Mouse (Mus musculus) G1E (cell line): Measurements from ENCODE around the gene Opn4. TPM values are rescaled to one million over a fixed set of nuclear protein-coding genes. Genes with fewer than 3 reads are reported as not detected.

ENCODE experiments used
- ATAC-seq: 2 replicates; pipeline ENCODE4 v1.8.0; 2016; ENCODE audit warnings: mild to moderate bottlenecking; ENCODE audit not compliant: insufficient number of reproducible peaks, poor library complexity, low FRiP score, severe bottlenecking; ENCODE audit errors: extremely low read depth
- DNase-seq: peaks from one replicate; pipeline ENCODE4 v3.0.0; 2012; ENCODE audit warnings: low spot score
- H3K27me3 ChIP-seq: 2 replicates; pipeline ENCODE4 v1.6.1; 2012; ENCODE audit warnings: mild to moderate bottlenecking, low read length, inconsistent platforms; ENCODE audit not compliant: insufficient read depth
- H3K36me3 ChIP-seq: replicated peaks from 2 replicates; pipeline ENCODE3; 2012; ENCODE audit warnings: mild to moderate bottlenecking, inconsistent platforms
- H3K4me1 ChIP-seq: 2 replicates; pipeline ENCODE4 v1.6.1; 2012; ENCODE audit warnings: low read depth, low read length, inconsistent platforms, mixed read lengths; ENCODE audit not compliant: insufficient read depth
- H3K4me3 ChIP-seq: 2 replicates; pipeline ENCODE4 v1.5.1; 2012; ENCODE audit warnings: low read depth, mild to moderate bottlenecking, inconsistent platforms, low read length, moderate library complexity, mixed read lengths
- H3K9me3 ChIP-seq: replicated peaks from 2 replicates; pipeline ENCODE4 v1.6.1; 2012; ENCODE audit warnings: inconsistent platforms
- CTCF ChIP-seq: IDR thresholded peaks from 2 replicates; pipeline ENCODE4 v1.5.1; 2012; ENCODE audit warnings: low read depth, low read length, inconsistent platforms, mixed read lengths
- GATA1 ChIP-seq: IDR thresholded peaks from 2 replicates; pipeline ENCODE4 v1.6.1; 2012; ENCODE audit warnings: borderline replicate concordance, low read length, inconsistent platforms, mixed read lengths
- GATA2 ChIP-seq: IDR thresholded peaks from 2 replicates; pipeline ENCODE4 v1.6.1; 2012; ENCODE audit warnings: low read depth, low read length, inconsistent platforms, borderline replicate concordance
- POLR2AphosphoS5 ChIP-seq: IDR thresholded peaks from 2 replicates; pipeline ENCODE4 v1.6.1; 2012; ENCODE audit warnings: low read depth, low read length, inconsistent platforms; ENCODE audit not compliant: insufficient replicate concordance
- TAL1 ChIP-seq: conservative IDR thresholded peaks from 2 replicates; pipeline ENCODE4 v1.6.1; 2012; ENCODE audit warnings: low read depth, low read length, inconsistent platforms, mixed read lengths
- polyA plus RNA-seq: library from polyadenylated mRNA; stranded (reverse); fragments of >175 nt; gene quantifications from 2 replicates; pipeline ENCODE4 v1.2.3, GENCODE M21; 2012
- total RNA-seq, 2 experiments: library from RNA; stranded (forward) in 1 of 2; stranded (reverse) in 1 of 2; fragments of 200-1000 nt in 1 of 2; fragments of >200 nt in 1 of 2; fragmentation: Nextera tagmentation in 1 of 2; gene quantifications; 2 replicates each; pipeline ENCODE4 v1.2.3; 2014 to 2017

Gene Opn4
- total and polyA plus RNA-seq, 3 experiments, result 0.05 TPM; not detected in 2

GRCm38 (mm10) chr14:34555211-34555610 is 44.7 kb downstream of the Opn4 start:
- DNase-seq (no peak), ATAC-seq (no peak)
- no peak overlapping the region for H3K4me3 ChIP-seq
- no peak for TF ChIP-seq POLR2AphosphoS5
- no peak for TF ChIP-seq TAL1
- TF ChIP-seq CTCF, result no peak
- no peak for TF ChIP-seq GATA2
- TF ChIP-seq GATA1, result no peak
- no peaks in the 10 kb centered on the region for H3K4me1 ChIP-seq
- no peaks in the 10 kb centered on the region for H3K9me3 ChIP-seq
- H3K36me3 ChIP-seq, result no peaks in the 10 kb centered on the region
- H3K27me3 ChIP-seq, result peaks cover 8% of the 10 kb centered on the region; the same call in 1 of the 2 replicates

GRCm38 (mm10) chr14:34554047-34554446 is 45.9 kb downstream of the Opn4 start:
- H3K9me3 ChIP-seq, result no peaks in the 10 kb centered on the region
- H3K27me3 ChIP-seq, result peaks cover 10% of the 10 kb centered on the region; the same call in 1 of the 2 replicates
- DNase-seq (no peak), ATAC-seq (no peak)
- H3K36me3 ChIP-seq, result no peaks in the 10 kb centered on the region
- no peak for TF ChIP-seq POLR2AphosphoS5
- TF ChIP-seq GATA2, result no peak
- no peak for TF ChIP-seq TAL1
- TF ChIP-seq CTCF, result no peak
- TF ChIP-seq GATA1, result no peak
- no peak overlapping the region for H3K4me3 ChIP-seq
- H3K4me1 ChIP-seq, result no peaks in the 10 kb centered on the region

GRCm38 (mm10) chr14:34553470-34553869 is 46.5 kb downstream of the Opn4 start:
- Histone ChIP-seq H3K27me3 (peaks cover 14% of the 10 kb centered on the region; the same call in 1 of the 2 replicates), H3K36me3 (no peaks in the 10 kb centered on the region), H3K9me3 (no peaks in the 10 kb centered on the region), H3K4me1 (no peaks in the 10 kb centered on the region), H3K4me3 (no peak overlapping the region)
- DNase-seq (no peak), ATAC-seq (no peak)
- no peak for TF ChIP-seq POLR2AphosphoS5
- TF ChIP-seq TAL1, result no peak
- no peak for TF ChIP-seq GATA1
- TF ChIP-seq CTCF, result no peak
- no peak for TF ChIP-seq GATA2

- no peak for ATAC-seq
- TF ChIP-seq GATA2 (no peak), TAL1 (no peak), POLR2AphosphoS5 (no peak)
- Histone ChIP-seq H3K4me1 (no peaks in the 10 kb centered on the region), H3K36me3 (no peaks in the 10 kb centered on the region), H3K9me3 (no peaks in the 10 kb centered on the region), H3K4me3 (no peak overlapping the region), H3K27me3 (peaks cover 16% of the 10 kb centered on the region; the same call in 1 of the 2 replicates)
- DNase-seq, result no peak
These were observed 47.7 kb downstream of the Opn4 start for GRCm38 (mm10) chr14:34552226-34552625.

GRCm38 (mm10) chr14:34549004-34549671 is 50.8 kb downstream of the Opn4 start:
- Histone ChIP-seq H3K36me3 (no peaks in the 10 kb centered on the region), H3K9me3 (no peaks in the 10 kb centered on the region), H3K27me3 (peaks cover 15% of the 10 kb centered on the region; the same call in 1 of the 2 replicates), H3K4me1 (no peaks in the 10 kb centered on the region), H3K4me3 (no peak overlapping the region)
- peak; percentile 37 for DNase-seq
- ATAC-seq, result no peak
- TF ChIP-seq CTCF (peak; percentile 42; the same call in 1 of the 2 replicates), TAL1 (no peak)

- no peak for DNase-seq
These were observed 51.4 kb downstream of the Opn4 start for GRCm38 (mm10) chr14:34548391-34549001.

More at GRCm38 (mm10) chr14:34548391-34549001, 51.4 kb downstream of the Opn4 start:
- TF ChIP-seq POLR2AphosphoS5 (no peak), TAL1 (no peak), GATA1 (no peak), GATA2 (no peak), CTCF (no peak)
- no peaks in the 10 kb centered on the region for H3K9me3 ChIP-seq
- no peaks in the 10 kb centered on the region for H3K4me1 ChIP-seq
- no peak for ATAC-seq
- no peak overlapping the region for H3K4me3 ChIP-seq
- H3K36me3 ChIP-seq, result no peaks in the 10 kb centered on the region
- H3K27me3 ChIP-seq, result peaks cover 9% of the 10 kb centered on the region; the same call in 1 of the 2 replicates
